Comparison of ENCODE assay signal across 11 mouse cellular contexts in the genomic region with DNA sequence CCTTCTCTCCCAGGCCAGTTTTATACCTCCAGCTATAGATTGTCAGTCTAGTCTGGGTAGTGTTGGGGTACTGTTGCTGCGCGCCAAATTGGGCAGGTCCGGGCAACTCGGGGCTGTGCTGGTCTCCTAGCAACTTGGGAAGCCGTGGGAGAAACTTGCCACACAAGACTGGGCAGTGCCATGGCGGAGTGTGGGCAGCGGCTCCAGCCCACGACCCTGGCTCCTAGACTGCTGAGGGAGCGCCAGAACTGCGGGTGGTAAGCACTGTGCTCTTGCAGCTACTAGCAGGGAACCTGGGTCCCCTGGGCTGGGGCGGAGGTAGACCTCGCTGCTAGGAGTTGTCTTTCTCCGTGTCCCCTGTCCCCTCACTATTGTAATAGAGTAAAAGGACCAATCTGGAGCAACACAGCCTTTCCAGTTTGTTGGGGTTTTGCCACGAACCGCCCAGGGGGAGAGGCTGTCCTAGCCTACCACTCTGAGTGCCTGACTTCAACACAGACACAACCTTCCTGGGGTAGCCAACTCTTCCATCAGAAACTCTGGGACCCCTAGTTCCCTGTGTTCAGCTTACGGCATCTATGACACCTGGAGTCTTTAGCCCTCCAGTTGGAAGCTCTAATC. TPM values are rescaled to one million over a fixed set of nuclear protein-coding genes. Genes with fewer than 3 reads are reported as not detected.
DNase-seq lines count a peak whose midpoint lies in the region; ATAC-seq and TF ChIP-seq lines count a peak whose summit lies in the region.
"Had no signal": no experiment of that assay in that cellular context is flagged by ENCODE, and none has a peak within 500 bp of the region (broad histone marks: within the 10 kb centered on the region; RNA-seq: fewer than 3 reads in every experiment).

A gene (plus strand): TSS at position 179 of the 621 bp plus-strand sequence.

- no peaks in the 10 kb centered on the region for H3K36me3 ChIP-seq in ES-E14 (ENCODE audit: control insufficient read depth, insufficient read depth, low read length, poor library complexity, severe bottlenecking)
- H3K36me3 ChIP-seq: heart, embryonic 13.5 days; liver, embryonic 13.5 days had no signal

- no peak within 1 kb of the TSS for H3K27ac ChIP-seq in ES-E14 (ENCODE audit: insufficient read depth, low read depth, low read length, poor library complexity, severe bottlenecking)
- H3K27ac ChIP-seq: heart, embryonic 13.5 days; liver, embryonic 13.5 days had no signal

- peak within 1 kb of the TSS; percentile 30 to 51; a peak in 3 of 4 replicates for H3K4me3 ChIP-seq in ES-E14 (ENCODE audit: insufficient read depth in 1 of 2, low read depth in 1 of 2, low read length in 2 of 2, poor library complexity in 1 of 2, severe bottlenecking in 1 of 2)
- H3K4me3 ChIP-seq: heart, embryonic 13.5 days; liver, embryonic 13.5 days had no signal

- ATAC-seq in megakaryocyte, adult 5-6 weeks (ENCODE audit: poor library complexity, severe bottlenecking) = no peak
- ATAC-seq: CD4-positive, CD25-positive, alpha-beta regulatory T cell, adult 4 months had no signal

- intact Hi-C loops in heart, postnatal 36 days (cut with DNase I) = no loop called here
- intact Hi-C loops in left cerebral cortex, postnatal 4 days (cut with DNase I) = no loop called here

- H3K4me1 ChIP-seq in ES-E14 (ENCODE audit: control insufficient read depth in 2 of 2, insufficient read depth in 2 of 2, low read length in 2 of 2, poor library complexity in 1 of 2) = 0 out of 4 replicates have a peak, but pooled peaks cover 0 to 2% of the 10 kb centered on the region in 2 experiments
- H3K4me1 ChIP-seq: liver, embryonic 13.5 days had no signal

- H3K9ac ChIP-seq in ES-E14 (ENCODE audit: insufficient read depth, low read depth, low read length, poor library complexity, severe bottlenecking) = peak within 1 kb of the TSS; percentile 3; the same call in 1 of the 2 replicates
- H3K9ac ChIP-seq: heart, embryonic 13.5 days; liver, embryonic 13.5 days had no signal

- H3K9me3 ChIP-seq in ES-E14 (ENCODE audit: control insufficient read depth, insufficient read depth, low read depth, low read length) = no peaks in the 10 kb centered on the region

- in situ Hi-C loops in ES-E14 (cut with MboI; ENCODE audit: low sequenced_read_pairs in 2 of 2, unreplicated experiment in 2 of 2) = no loop called here

- peak; percentile 75 for DNase-seq in heart, adult 11 months
- no peak for DNase-seq in heart, postnatal 36 days
- DNase-seq in ES-E14 (ENCODE audit: low read depth, low spot score) = no peak
- DNase-seq in gonadal fat pad, adult 2 months (ENCODE audit: low read depth) = peak; percentile 36
- peak; percentile 29 for DNase-seq in left cerebral cortex, postnatal 4 days
- no peak for DNase-seq in adrenal gland, adult 18-20 months (ENCODE audit: low spot score in 2 of 2)
- DNase-seq in adrenal gland, adult 8-10 months = no peak
- DNase-seq: liver, embryonic 13.5 days had no signal

TF ChIP-seq in ES-E14, 5 proteins besides CTCF, POLR2A, EP300 and RAD21:
- TF ChIP-seq HCFC1 (IDR thresholded peaks at IDR 0.05; ENCODE audit: borderline replicate concordance, insufficient read depth, low read length) = no peak
- no peak for TF ChIP-seq ZC3H11A (IDR thresholded peaks at IDR 0.05; ENCODE audit: borderline replicate concordance, low read depth, low read length)
- no peak for TF ChIP-seq CHD2 (IDR thresholded peaks at IDR 0.05; ENCODE audit: low read depth, low read length)
- TF ChIP-seq ZNF384 (IDR thresholded peaks at IDR 0.05; ENCODE audit: low read depth, low read length) = no peak

RNA-seq across cellular contexts. Expression of the gene that starts here (rescaled TPM):
- not detected for total RNA-seq in heart, postnatal 36 days (2021)
- total RNA-seq in ES-E14 (2012; rRNA removed) = not detected in 2 replicates
- 1.2 and 2.7 TPM in 2 replicates for polyA plus RNA-seq in gonadal fat pad, adult 2 months (2012; rRNA removed)
- under 1 TPM; 0.42 to 0.60 TPM for total RNA-seq in left cerebral cortex, postnatal 4 days (2021)
- total RNA-seq in adrenal gland, adult 18-20 months (2021) = not detected
- not detected for total RNA-seq in adrenal gland, adult 8-10 months (2022)
- not detected in 2 replicates for total RNA-seq in megakaryocyte, adult 5-6 weeks (2015)
- not detected in 2 replicates for total RNA-seq in megakaryocyte, adult 5-6 weeks (2017)
- polyA plus RNA-seq: CD4-positive, CD25-positive, alpha-beta regulatory T cell, adult 4 months; heart, embryonic 13.5 days had no signal

Comparison
In these comparisons a context has a peak if more than half of its experiments do, and no peak if none do; other contexts are left out.
1. DNase-seq: peak in heart, adult 11 months (single experiment) and gonadal fat pad, adult 2 months (single experiment); none in heart, postnatal 36 days (0 of 2), ES-E14 (single experiment), adrenal gland, adult 18-20 months (0 of 2) and adrenal gland, adult 8-10 months (single experiment).
2. Peak in DNase-seq in left cerebral cortex, postnatal 4 days; RNA of the gene not detected or under 1 TPM.